Mouse (Mus musculus) bone marrow macrophage, adult 2 months (primary cell): ENCODE results near the gene Foxc2. TPM values are rescaled to one million over a fixed set of nuclear protein-coding genes. Genes with fewer than 3 reads are reported as not detected.
A peak's percentile ranks its signal among the peaks of the same experiment; 100 is the strongest.

Experiments
- H3K27ac ChIP-seq: 2 replicates; pipeline ENCODE4 v1.5.1; 2012; ENCODE audit warnings: low read depth, low read length; ENCODE audit not compliant: insufficient read depth
- H3K4me1 ChIP-seq: 2 replicates; pipeline ENCODE4 v1.6.1; 2012; ENCODE audit warnings: low read length; ENCODE audit not compliant: control insufficient read depth, insufficient read depth
- H3K4me3 ChIP-seq: 2 replicates; pipeline ENCODE4 v1.5.1; 2012; ENCODE audit warnings: mild to moderate bottlenecking, low read length, moderate library complexity; ENCODE audit not compliant: insufficient read depth
- CTCF ChIP-seq: IDR thresholded peaks from 2 replicates; pipeline ENCODE4 v1.5.1; 2012; ENCODE audit warnings: low read depth, mild to moderate bottlenecking, low read length, moderate library complexity
- POLR2A ChIP-seq: IDR thresholded peaks from 2 replicates; pipeline ENCODE4 v1.6.1; 2012; ENCODE audit warnings: mild to moderate bottlenecking, low read depth, low read length, borderline replicate concordance
- polyA plus RNA-seq: library from polyadenylated mRNA; stranded (reverse); fragments of >200 nt; gene quantifications from 2 replicates; pipeline ENCODE4 v1.2.4, GENCODE M21; 2012; ENCODE audit not compliant: missing spikeins, insufficient read depth, insufficient read length

The Foxc2 gene
- polyA plus RNA-seq, 1 experiment: not detected

- TF ChIP-seq POLR2A (no peak), CTCF (peak; percentile 93)
- no peak overlapping the region for H3K4me3 ChIP-seq
- H3K27ac ChIP-seq: no peak overlapping the region
- peaks cover 10% of the 10 kb centered on the region for H3K4me1 ChIP-seq
These were observed 11.7 kb upstream of the Foxc2 start for GRCm38 (mm10) chr8:121104049-121104818.

DNA sequence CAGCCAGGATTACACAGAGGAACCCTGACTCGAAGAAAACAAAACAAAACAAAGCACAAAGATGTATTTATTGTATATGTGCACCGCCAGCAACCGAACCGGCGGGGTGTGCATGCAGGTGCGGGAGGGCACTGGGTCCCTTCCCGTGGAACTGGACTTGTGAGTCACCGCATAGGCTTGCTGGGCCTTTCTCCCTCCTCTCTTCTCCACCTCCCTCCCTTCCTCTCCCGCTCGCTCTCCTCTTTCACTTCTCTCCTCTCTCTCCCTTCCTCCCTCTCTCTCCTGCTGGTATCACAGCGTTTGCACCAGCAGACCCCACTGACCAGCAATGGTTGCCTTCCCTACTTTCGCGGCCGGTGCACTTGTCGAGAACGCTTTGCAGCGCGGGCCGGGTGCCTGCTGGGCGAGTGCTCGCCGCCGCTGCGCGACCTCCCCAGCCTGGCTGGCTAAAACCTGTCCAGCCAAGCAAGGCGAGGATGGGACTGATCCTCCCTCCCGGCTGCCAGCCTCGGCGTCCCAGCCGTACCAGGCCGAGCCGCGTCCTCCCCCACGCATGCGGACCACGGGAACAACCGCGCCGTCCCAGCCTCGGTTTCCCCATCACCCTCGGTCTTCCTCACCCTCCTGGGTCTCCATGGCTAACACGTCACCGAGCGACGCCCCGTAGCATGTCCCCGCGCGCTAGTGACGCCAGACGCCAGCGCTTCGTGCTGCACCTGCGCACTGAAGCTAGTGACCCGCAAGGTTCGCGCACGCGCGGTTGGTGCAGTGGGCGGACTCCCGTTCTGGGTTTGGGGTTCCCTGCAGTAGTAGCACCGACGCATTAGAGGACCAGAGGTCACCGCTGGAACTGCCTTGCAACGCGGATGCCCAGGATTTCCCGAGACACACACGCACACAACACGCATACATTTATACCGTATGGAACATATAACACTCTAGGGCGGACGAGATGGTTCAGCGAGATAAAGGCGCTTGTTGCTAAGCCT lies 8.0 kb upstream of the Foxc2 start, which contains the start of gene Mthfsd:
Gene Mthfsd (minus strand): TSS at position 725 of the 989 bp plus-strand sequence.
- no peak for TF ChIP-seq CTCF
- peak; percentile 75 for TF ChIP-seq POLR2A
- Histone ChIP-seq H3K4me1 (peaks cover 21% of the 10 kb centered on the region), H3K27ac (peak within 1 kb of the TSS; percentile 10; the same call in 1 of the 2 replicates)

DNA sequence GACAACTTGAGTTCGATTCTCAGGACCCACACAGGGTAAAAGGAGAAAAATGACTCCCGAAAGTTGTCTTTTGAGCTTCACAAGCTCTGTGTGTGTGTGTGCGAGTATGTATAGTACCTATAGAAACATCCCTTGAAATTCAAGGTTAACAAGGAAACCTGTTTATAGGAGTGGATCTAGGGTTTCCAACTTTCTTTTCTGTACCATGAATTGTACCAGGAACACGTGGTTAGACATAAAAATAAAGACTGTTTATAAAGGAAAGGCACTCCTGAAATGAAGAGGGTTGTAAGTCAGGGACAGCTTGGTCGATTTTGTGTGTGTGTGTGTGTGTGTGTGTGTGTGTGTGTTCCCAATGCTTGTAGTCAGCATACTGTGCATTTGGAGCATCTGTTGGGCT lies 7.3 kb upstream of the Foxc2 start:
- Histone ChIP-seq H3K27ac (peak overlapping the region; percentile 5; the same call in 1 of the 2 replicates), H3K4me3 (peak overlapping the region; percentile 87), H3K4me1 (peaks cover 21% of the 10 kb centered on the region)
- TF ChIP-seq CTCF (no peak), POLR2A (no peak)

More for the DNA sequence above, 8.0 kb upstream of the Foxc2 start, which contains the start of gene Mthfsd:
- H3K4me3 ChIP-seq: peak within 1 kb of the TSS; percentile 87

- no peak for TF ChIP-seq CTCF
- no peak for TF ChIP-seq POLR2A
- H3K27ac ChIP-seq: no peak overlapping the region
- no peak overlapping the region for H3K4me3 ChIP-seq
- peaks cover 21% of the 10 kb centered on the region for H3K4me1 ChIP-seq
These were observed 4.6 kb upstream of the Foxc2 start for GRCm38 (mm10) chr8:121111145-121111907.

DNA sequence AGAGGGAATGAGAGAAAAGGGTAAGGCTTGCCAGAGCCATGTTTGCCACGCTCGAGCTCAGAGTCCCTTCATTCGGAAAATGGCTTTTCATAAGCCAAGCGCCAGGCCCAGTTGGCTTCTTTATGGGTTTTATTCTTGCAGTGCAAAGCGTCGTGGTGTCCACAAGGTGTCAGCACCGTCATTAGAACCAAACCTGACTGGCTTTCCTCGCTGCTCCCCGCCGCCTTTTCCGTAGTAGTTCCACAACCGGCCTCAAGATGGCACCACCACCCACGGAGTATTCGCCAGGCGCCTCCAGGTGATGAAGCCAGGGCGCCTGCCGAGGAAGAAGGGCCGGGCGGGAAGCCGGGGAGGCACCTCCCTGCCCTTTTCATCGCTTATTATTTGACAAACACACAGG lies 2.7 kb upstream of the Foxc2 start:
- no peak overlapping the region for H3K4me3 ChIP-seq
- peaks cover 16% of the 10 kb centered on the region for H3K4me1 ChIP-seq
- H3K27ac ChIP-seq: no peak overlapping the region
- TF ChIP-seq CTCF: peak; percentile 98
- no peak for TF ChIP-seq POLR2A

DNA sequence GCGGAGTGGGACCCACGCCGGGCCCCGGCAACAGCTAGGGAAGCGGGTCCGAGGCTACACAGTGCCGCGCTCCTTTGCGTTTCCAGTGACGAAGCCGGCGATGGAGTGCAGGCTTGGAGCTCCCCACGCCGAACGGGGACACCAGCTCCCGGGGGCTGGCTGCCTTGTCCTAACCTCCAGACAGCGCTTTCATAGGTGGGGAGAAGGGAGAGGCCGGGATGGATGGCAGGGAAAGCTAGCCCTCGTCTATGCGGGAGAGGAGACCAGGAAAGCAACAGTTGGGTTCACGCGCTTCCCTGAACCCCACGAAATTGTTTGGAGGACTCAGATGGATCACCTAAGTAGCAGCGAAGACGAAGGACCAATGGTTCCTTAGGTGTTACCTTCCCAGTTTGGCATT lies 835 bp upstream of the Foxc2 start:
- no peak overlapping the region for H3K27ac ChIP-seq

GRCm38 (mm10) chr8:121116591-121117185 lies 717 bp downstream of the Foxc2 start:
- H3K4me1 ChIP-seq: peaks cover under 1% of the 10 kb centered on the region
- TF ChIP-seq CTCF: no peak
- TF ChIP-seq POLR2A: no peak
- H3K27ac ChIP-seq: no peak overlapping the region
- H3K4me3 ChIP-seq: no peak overlapping the region

More for the DNA sequence above, 835 bp upstream of the Foxc2 start:
- TF ChIP-seq POLR2A (no peak), CTCF (no peak)
- no peak overlapping the region for H3K4me3 ChIP-seq
- H3K4me1 ChIP-seq: peaks cover 7% of the 10 kb centered on the region

DNA sequence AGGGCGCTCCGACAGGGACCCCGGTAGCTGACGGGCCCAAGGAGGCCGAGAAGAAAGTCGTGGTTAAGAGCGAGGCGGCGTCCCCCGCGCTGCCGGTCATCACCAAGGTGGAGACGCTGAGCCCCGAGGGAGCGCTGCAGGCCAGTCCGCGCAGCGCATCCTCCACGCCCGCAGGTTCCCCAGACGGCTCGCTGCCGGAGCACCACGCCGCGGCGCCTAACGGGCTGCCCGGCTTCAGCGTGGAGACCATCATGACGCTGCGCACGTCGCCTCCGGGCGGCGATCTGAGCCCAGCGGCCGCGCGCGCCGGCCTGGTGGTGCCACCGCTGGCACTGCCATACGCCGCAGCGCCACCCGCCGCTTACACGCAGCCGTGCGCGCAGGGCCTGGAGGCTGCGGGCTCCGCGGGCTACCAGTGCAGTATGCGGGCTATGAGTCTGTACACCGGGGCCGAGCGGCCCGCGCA lies 1.2 kb downstream of the Foxc2 start:
- no peak for TF ChIP-seq POLR2A
- TF ChIP-seq CTCF: no peak
- no peaks in the 10 kb centered on the region for H3K4me1 ChIP-seq
- H3K27ac ChIP-seq: no peak overlapping the region
- no peak overlapping the region for H3K4me3 ChIP-seq

GRCm38 (mm10) chr8:121117906-121118305 lies 1.9 kb downstream of the Foxc2 start:
- TF ChIP-seq POLR2A: no peak
- TF ChIP-seq CTCF: no peak
- no peak overlapping the region for H3K4me3 ChIP-seq
- H3K4me1 ChIP-seq: no peaks in the 10 kb centered on the region
- no peak overlapping the region for H3K27ac ChIP-seq
